Mouse (Mus musculus) brain, embryonic 14.5 days (tissue): ENCODE measurements at regions not wholly inside any gene's neighbourhood (a gene's known extent, or its start where the extent isn't known, plus 50 kb on each side); places are given as distances from the start of the nearest gene placed in this dataset.

Experiments
- CTCF ChIP-seq: fragments of 200-500 bp; IDR thresholded peaks from 2 replicates; pipeline ENCODE4 v1.5.1; 2012; ENCODE audit warnings: inconsistent platforms, mild to moderate bottlenecking, moderate library complexity, borderline replicate concordance; ENCODE audit not compliant: insufficient read depth, insufficient read length; ENCODE audit errors: extremely low read depth
- POLR2A ChIP-seq: fragments of 200-500 bp; IDR thresholded peaks from 2 replicates; pipeline ENCODE4 v1.6.1; 2012; ENCODE audit warnings: mild to moderate bottlenecking, inconsistent platforms, borderline replicate concordance; ENCODE audit not compliant: poor library complexity, insufficient read depth, insufficient read length, severe bottlenecking; ENCODE audit errors: extremely low read depth

GRCm38 (mm10) chr6:16581801-16582200, 316.4 kb downstream of the Tfec start:
- TF ChIP-seq POLR2A (no peak), CTCF (no peak)
